Mouse (Mus musculus) ES-CJ7 (cell line): ENCODE measurements around the gene Tnfrsf8.

ENCODE experiments used
- DNase-seq: peaks from one replicate; pipeline ENCODE4 v3.0.0; 2011; ENCODE audit warnings: low read depth, low spot score

Gene Tnfrsf8

GRCm38 (mm10) chr4:145310859-145311258 is 4.1 kb downstream of the Tnfrsf8 start:
- no peak for DNase-seq

GRCm38 (mm10) chr4:145306422-145306821 is 8.5 kb downstream of the Tnfrsf8 start:
- DNase-seq = peak; percentile 45

GRCm38 (mm10) chr4:145305661-145306362 is 9.2 kb downstream of the Tnfrsf8 start:
- DNase-seq = peak; percentile 90

GRCm38 (mm10) chr4:145304109-145304508 is 10.9 kb downstream of the Tnfrsf8 start:
- DNase-seq = no peak

GRCm38 (mm10) chr4:145302106-145302505 is 12.9 kb downstream of the Tnfrsf8 start:
- DNase-seq = no peak

- peak; percentile 47 for DNase-seq
These were observed 14.6 kb downstream of the Tnfrsf8 start for GRCm38 (mm10) chr4:145300210-145300927.

GRCm38 (mm10) chr4:145299355-145299754 is 15.6 kb downstream of the Tnfrsf8 start:
- peak; percentile 24 for DNase-seq

GRCm38 (mm10) chr4:145298846-145299245 is 16.1 kb downstream of the Tnfrsf8 start:
- DNase-seq = no peak

- DNase-seq = peak; percentile 65
These were observed 19.2 kb downstream of the Tnfrsf8 start for GRCm38 (mm10) chr4:145295589-145296300.

- DNase-seq = no peak
These were observed 20.4 kb downstream of the Tnfrsf8 start for GRCm38 (mm10) chr4:145294588-145294987.

GRCm38 (mm10) chr4:145286369-145287120 is 28.4 kb downstream of the Tnfrsf8 start:
- DNase-seq = peak; percentile 83

- DNase-seq = no peak
These were observed 30.3 kb downstream of the Tnfrsf8 start for GRCm38 (mm10) chr4:145284675-145285074.

- no peak for DNase-seq
These were observed 31.5 kb downstream of the Tnfrsf8 start for GRCm38 (mm10) chr4:145283441-145283840.

- no peak for DNase-seq
These were observed 34.0 kb downstream of the Tnfrsf8 start for GRCm38 (mm10) chr4:145280966-145281365.

GRCm38 (mm10) chr4:145278724-145279370 is 36.1 kb downstream of the Tnfrsf8 start:
- DNase-seq = peak; percentile 31

- no peak for DNase-seq
These were observed 36.7 kb downstream of the Tnfrsf8 start for GRCm38 (mm10) chr4:145278231-145278630.

- peak; percentile 26 for DNase-seq
These were observed 38.4 kb downstream of the Tnfrsf8 start for GRCm38 (mm10) chr4:145276368-145277249.

GRCm38 (mm10) chr4:145274887-145275286 is 40.1 kb downstream of the Tnfrsf8 start:
- no peak for DNase-seq

- no peak for DNase-seq
These were observed 41.0 kb downstream of the Tnfrsf8 start for GRCm38 (mm10) chr4:145273923-145274322.

- no peak for DNase-seq
These were observed 42.2 kb downstream of the Tnfrsf8 start for GRCm38 (mm10) chr4:145272763-145273162.
